Mouse (Mus musculus): Measurements from ENCODE around the gene Nsun4.

GRCm38 (mm10) chr4:116048130-116048920 is 5.4 kb downstream of the Nsun4 start:
- TF ChIP-seq CTCF (IDR thresholded peaks at IDR 0.05 in 2 of 3, conservative IDR thresholded peaks at IDR 0.05 in 1 of 3; ENCODE audit: control insufficient read depth in 1 of 3, insufficient read depth in 1 of 3, low read depth in 2 of 3, low read length in 3 of 3, poor library complexity in 1 of 3, severe bottlenecking in 1 of 3) = no peak
- 0 out of 2 replicates have a peak, but pooled peaks have one; percentile 16 for TF ChIP-seq GATA1 (IDR thresholded peaks at IDR 0.05; ENCODE audit: low read depth, low read length)
- no peak for TF ChIP-seq ZMIZ1 (IDR thresholded peaks at IDR 0.05; ENCODE audit: low read depth, low read length)

Measured in MEL (cell line).